Mouse (Mus musculus): Measurements from ENCODE around the gene Lbhd2. TPM values are rescaled to one million over a fixed set of nuclear protein-coding genes. Genes with fewer than 3 reads are reported as not detected.
A peak's percentile ranks its signal among the peaks of the same experiment; 100 is the strongest.

Lbhd2 gene
- total RNA-seq, 2 experiments from 2014 or later, result not detected

- ATAC-seq (replicated peaks; ENCODE audit: low FRiP score, poor library complexity, severe bottlenecking), result peak; percentile 67
Measured at GRCm38 (mm10) chr12:111401454-111402184, 5.0 kb upstream of the Lbhd2 start.

- no peak for ATAC-seq (replicated peaks; ENCODE audit: low FRiP score, poor library complexity, severe bottlenecking)
Measured at GRCm38 (mm10) chr12:111404880-111405279, 1.7 kb upstream of the Lbhd2 start.

- ATAC-seq (replicated peaks; ENCODE audit: low FRiP score, poor library complexity, severe bottlenecking), result no peak
Measured at GRCm38 (mm10) chr12:111409583-111409982, 3.0 kb downstream of the Lbhd2 start.

- ATAC-seq (replicated peaks; ENCODE audit: low FRiP score, poor library complexity, severe bottlenecking), result no peak
Measured at GRCm38 (mm10) chr12:111411631-111412355, 5.2 kb downstream of the Lbhd2 start.

GRCm38 (mm10) chr12:111412581-111413284 lies 6.1 kb downstream of the Lbhd2 start:
- ATAC-seq (replicated peaks; ENCODE audit: low FRiP score, poor library complexity, severe bottlenecking), result no peak

- ATAC-seq (replicated peaks; ENCODE audit: low FRiP score, poor library complexity, severe bottlenecking), result peak; percentile 88
Measured at GRCm38 (mm10) chr12:111413300-111413699, 6.7 kb downstream of the Lbhd2 start.

GRCm38 (mm10) chr12:111416921-111417779 lies 10.5 kb downstream of the Lbhd2 start, which contains the start of gene Exoc3l4:
Gene Exoc3l4 (plus strand): TSS chr12:111417017.
- ATAC-seq (replicated peaks; ENCODE audit: low FRiP score, poor library complexity, severe bottlenecking), result no peak

GRCm38 (mm10) chr12:111419918-111420317 lies 13.3 kb downstream of the Lbhd2 start:
- no peak for ATAC-seq (replicated peaks; ENCODE audit: low FRiP score, poor library complexity, severe bottlenecking)

GRCm38 (mm10) chr12:111420946-111421709 lies 14.5 kb downstream of the Lbhd2 start:
- no peak for ATAC-seq (replicated peaks; ENCODE audit: low FRiP score, poor library complexity, severe bottlenecking)

GRCm38 (mm10) chr12:111422852-111423251 lies 16.2 kb downstream of the Lbhd2 start:
- ATAC-seq (replicated peaks; ENCODE audit: low FRiP score, poor library complexity, severe bottlenecking), result no peak

- no peak for ATAC-seq (replicated peaks; ENCODE audit: low FRiP score, poor library complexity, severe bottlenecking)
Measured at GRCm38 (mm10) chr12:111423570-111424129, 17.0 kb downstream of the Lbhd2 start.

- ATAC-seq (replicated peaks; ENCODE audit: low FRiP score, poor library complexity, severe bottlenecking), result no peak
Measured at GRCm38 (mm10) chr12:111424547-111424946, 17.9 kb downstream of the Lbhd2 start.

GRCm38 (mm10) chr12:111425258-111425657 lies 18.6 kb downstream of the Lbhd2 start:
- peak; percentile 61 for ATAC-seq (replicated peaks; ENCODE audit: low FRiP score, poor library complexity, severe bottlenecking)

GRCm38 (mm10) chr12:111425789-111426460 lies 19.3 kb downstream of the Lbhd2 start:
- ATAC-seq (replicated peaks; ENCODE audit: low FRiP score, poor library complexity, severe bottlenecking), result peak; percentile 74

- ATAC-seq (replicated peaks; ENCODE audit: low FRiP score, poor library complexity, severe bottlenecking), result no peak
Measured at GRCm38 (mm10) chr12:111427438-111428113, 21.0 kb downstream of the Lbhd2 start.

- no peak for ATAC-seq (replicated peaks; ENCODE audit: low FRiP score, poor library complexity, severe bottlenecking)
Measured at GRCm38 (mm10) chr12:111428364-111428763, 21.8 kb downstream of the Lbhd2 start.

All from erythroblast, adult 5-6 weeks (primary cell).